Mouse (Mus musculus) MEL (cell line): ENCODE results near the gene Rerg. TPM values are rescaled to one million over a fixed set of nuclear protein-coding genes. Genes with fewer than 3 reads are reported as not detected.

Experiments
- DNase-seq: peaks from one replicate; pipeline ENCODE4 v3.0.0; 2011; ENCODE audit warnings: low read depth, low spot score
- H3K27ac ChIP-seq: 2 replicates; pipeline ENCODE4 v1.5.1; 2012; ENCODE audit warnings: low read depth, mild to moderate bottlenecking, control low read depth, low read length, moderate library complexity; ENCODE audit not compliant: control insufficient read depth
- H3K27me3 ChIP-seq, 2 experiments: fragments of 150-350 bp in 1 of 2; sonication (generic) in 1 of 2; 2 replicates each; pipeline ENCODE4 v1.6.1; 2012; ENCODE audit warnings: low read length in 2 of 2, mild to moderate bottlenecking in 2 of 2, improper control_type of control experiment in 1 of 2, moderate library complexity in 1 of 2; ENCODE audit not compliant: insufficient read depth in 2 of 2, control insufficient read depth in 1 of 2
- H3K36me3 ChIP-seq, 2 experiments: 2 replicates each; pipeline ENCODE4 v1.6.1; 2012 to 2014; ENCODE audit warnings: low read length in 2 of 2, improper control_type of control experiment in 1 of 2, inconsistent platforms in 1 of 2, mild to moderate bottlenecking in 1 of 2; ENCODE audit not compliant: insufficient read depth in 2 of 2, control insufficient read depth in 1 of 2
- H3K4me1 ChIP-seq, 2 experiments: fragments of 150-350 bp in 1 of 2; sonication (generic) in 1 of 2; 2 replicates each; pipeline ENCODE4 v1.6.1; 2012; ENCODE audit warnings: low read length in 2 of 2, improper control_type of control experiment in 1 of 2, mild to moderate bottlenecking in 1 of 2; ENCODE audit not compliant: insufficient read depth in 2 of 2, control insufficient read depth in 1 of 2
- H3K4me3 ChIP-seq, 2 experiments: fragments of 150-350 bp in 1 of 2; sonication (generic) in 1 of 2; 2 replicates each; pipeline ENCODE4 v1.5.1; 2012; ENCODE audit warnings: low read depth in 2 of 2, low read length in 2 of 2, mild to moderate bottlenecking in 2 of 2, moderate library complexity in 2 of 2, control low read depth in 1 of 2, improper control_type of control experiment in 1 of 2; ENCODE audit not compliant: control insufficient read depth in 1 of 2, insufficient read depth in 1 of 2
- H3K79me2 ChIP-seq: 2 replicates; pipeline ENCODE4 v1.6.1; 2012; ENCODE audit warnings: mild to moderate bottlenecking, low read length, moderate library complexity; ENCODE audit not compliant: control insufficient read depth, poor library complexity, insufficient read depth
- H3K9ac ChIP-seq: 2 replicates; pipeline ENCODE4 v1.6.1; 2012; ENCODE audit warnings: low read depth, mild to moderate bottlenecking, control low read depth, low read length, moderate library complexity; ENCODE audit not compliant: control insufficient read depth, poor library complexity, severe bottlenecking
- H3K9me3 ChIP-seq: fragments of 150-350 bp; sonication (generic); replicated peaks from 2 replicates; pipeline ENCODE4 v1.6.1; 2012; ENCODE audit warnings: mild to moderate bottlenecking, low read length, improper control_type of control experiment, moderate library complexity; ENCODE audit not compliant: insufficient read depth
- CHD2 ChIP-seq: IDR thresholded peaks from 2 replicates; pipeline ENCODE4 v1.6.1; 2011; ENCODE audit warnings: low read length, improper control_type of control experiment
- CTCF ChIP-seq, 3 experiments: IDR thresholded peaks in 2 of 3; conservative IDR thresholded peaks in 1 of 3; 2 replicates each; pipeline ENCODE4 v1.5.1; 2011 to 2012; ENCODE audit warnings: low read length in 3 of 3, low read depth in 2 of 3, mild to moderate bottlenecking in 2 of 3, improper control_type of control experiment in 1 of 3, inconsistent platforms in 1 of 3, mixed read lengths in 1 of 3, moderate library complexity in 1 of 3; ENCODE audit not compliant: control insufficient read depth in 1 of 3, insufficient read depth in 1 of 3, poor library complexity in 1 of 3, severe bottlenecking in 1 of 3
- E2F4 ChIP-seq: IDR thresholded peaks from 2 replicates; pipeline ENCODE4 v1.6.1; 2011; ENCODE audit warnings: low read depth, low read length, improper control_type of control experiment, borderline replicate concordance
- ELF1 ChIP-seq: IDR thresholded peaks from 2 replicates; pipeline ENCODE4 v1.6.1; 2014; ENCODE audit warnings: low read depth, mild to moderate bottlenecking, inconsistent platforms, low read length, improper control_type of control experiment, moderate library complexity
- ETS1 ChIP-seq: IDR thresholded peaks from 2 replicates; pipeline ENCODE4 v1.6.1; 2012; ENCODE audit warnings: low read depth, mild to moderate bottlenecking, inconsistent platforms, low read length, improper control_type of control experiment, moderate library complexity
- GATA1 ChIP-seq: IDR thresholded peaks from 2 replicates; pipeline ENCODE4 v1.6.1; 2011; ENCODE audit warnings: low read depth, low read length, improper control_type of control experiment
- KAT2A ChIP-seq: conservative IDR thresholded peaks from 2 replicates; pipeline ENCODE4 v1.6.1; 2012; ENCODE audit warnings: low read depth, low read length, improper control_type of control experiment, inconsistent platforms
- MAX ChIP-seq: IDR thresholded peaks from 2 replicates; pipeline ENCODE4 v1.6.1; 2011; ENCODE audit warnings: low read length, improper control_type of control experiment
- MAZ ChIP-seq: IDR thresholded peaks from 2 replicates; pipeline ENCODE4 v1.6.1; 2012; ENCODE audit warnings: low read depth, mild to moderate bottlenecking, inconsistent platforms, low read length, improper control_type of control experiment
- NELFE ChIP-seq: IDR thresholded peaks from 2 replicates; pipeline ENCODE4 v1.6.1; 2011; ENCODE audit warnings: low read depth, low read length, improper control_type of control experiment
- NRF1 ChIP-seq: IDR thresholded peaks from 2 replicates; pipeline ENCODE4 v1.6.1; 2014; ENCODE audit warnings: low read depth, mild to moderate bottlenecking, inconsistent platforms, low read length, improper control_type of control experiment, moderate library complexity; ENCODE audit not compliant: poor library complexity, insufficient read depth, severe bottlenecking
- POLR2AphosphoS5 ChIP-seq: IDR thresholded peaks from 2 replicates; pipeline ENCODE4 v1.6.1; 2012; ENCODE audit warnings: low read depth, borderline replicate concordance, mild to moderate bottlenecking, inconsistent platforms, low read length, moderate library complexity, mixed read lengths
- RAD21 ChIP-seq: IDR thresholded peaks from 2 replicates; pipeline ENCODE4 v1.6.1; 2011; ENCODE audit warnings: mild to moderate bottlenecking, low read depth, low read length, improper control_type of control experiment
- SMC3 ChIP-seq: IDR thresholded peaks from 2 replicates; pipeline ENCODE4 v1.6.1; 2011; ENCODE audit warnings: low read depth, low read length, improper control_type of control experiment
- TAL1 ChIP-seq: IDR thresholded peaks from 2 replicates; pipeline ENCODE4 v1.6.1; 2012; ENCODE audit warnings: mild to moderate bottlenecking, inconsistent platforms, low read length, moderate library complexity, mixed read lengths
- TBP ChIP-seq: IDR thresholded peaks from 2 replicates; pipeline ENCODE4 v1.8.0; 2011; ENCODE audit warnings: low read depth, low read length, improper control_type of control experiment
- ZC3H11A ChIP-seq: IDR thresholded peaks from 2 replicates; pipeline ENCODE4 v1.6.1; 2012; ENCODE audit warnings: low read depth, mild to moderate bottlenecking, inconsistent platforms, low read length, improper control_type of control experiment
- ZKSCAN1 ChIP-seq: IDR thresholded peaks from 2 replicates; pipeline ENCODE4 v1.6.1; 2012; ENCODE audit warnings: low read depth, mild to moderate bottlenecking, inconsistent platforms, low read length, improper control_type of control experiment, moderate library complexity
- ZNF384 ChIP-seq: IDR thresholded peaks from 2 replicates; pipeline ENCODE4 v1.6.1; 2012; ENCODE audit warnings: low read depth, mild to moderate bottlenecking, inconsistent platforms, low read length, improper control_type of control experiment
- polyA plus RNA-seq, 2 experiments: library from polyadenylated mRNA; stranded (reverse) in 1 of 2; unstranded in 1 of 2; fragments of >175 nt in 1 of 2; fragments of >200 nt in 1 of 2; gene quantifications; 2 replicates each; pipeline versions ENCODE4 v1.2.1 to v1.2.4; 2012; ENCODE audit warnings: low replicate concordance in 2 of 2, low read depth in 1 of 2; ENCODE audit not compliant: insufficient read length in 2 of 2, insufficient read depth in 1 of 2, missing spikeins in 1 of 2
- total RNA-seq: library from RNA; depleted of rRNA; stranded (reverse); fragments of 300-350 nt; gene quantifications from 2 replicates; pipeline ENCODE4 v1.2.3, GENCODE M21; 2012

Rerg gene
- total and polyA plus RNA-seq, 3 experiments: not detected

GRCm38 (mm10) chr6:137169171-137169968, 927 bp downstream of the Rerg start:
- no peak for DNase-seq
- H3K4me3 ChIP-seq: no peak overlapping the region
- no peak overlapping the region for H3K27ac ChIP-seq
- no peaks in the 10 kb centered on the region for H3K79me2 ChIP-seq
- TF ChIP-seq KAT2A (no peak), CTCF (IDR thresholded peaks at IDR 0.05 in 2 of 3, conservative IDR thresholded peaks at IDR 0.05 in 1 of 3; ENCODE audit: control insufficient read depth in 1 of 3, insufficient read depth in 1 of 3, low read depth in 2 of 3, low read length in 3 of 3, poor library complexity in 1 of 3, severe bottlenecking in 1 of 3) (0 out of 6 replicates have a peak, but pooled peaks of 1 of the 3 experiments have one; percentile 4)
- H3K9me3 ChIP-seq: no peaks in the 10 kb centered on the region
- no peaks in the 10 kb centered on the region for H3K4me1 ChIP-seq
- no peaks in the 10 kb centered on the region for H3K36me3 ChIP-seq
- no peak overlapping the region for H3K9ac ChIP-seq
- no peaks in the 10 kb centered on the region for H3K27me3 ChIP-seq

- DNase-seq: no peak
- TF ChIP-seq GATA1: no peak
- no peak for TF ChIP-seq RAD21
- TF ChIP-seq ETS1: no peak
- TF ChIP-seq E2F4: no peak
- no peak for TF ChIP-seq CHD2
- TF ChIP-seq ELF1: no peak
- no peak for TF ChIP-seq SMC3
- no peak for TF ChIP-seq ZKSCAN1
- TF ChIP-seq TBP: no peak
- TF ChIP-seq NELFE: no peak
- TF ChIP-seq MAX: no peak
- TF ChIP-seq ZNF384: no peak
- no peak for TF ChIP-seq TAL1
- TF ChIP-seq ZC3H11A: no peak
- no peak for TF ChIP-seq NRF1
- no peak for TF ChIP-seq POLR2AphosphoS5
- TF ChIP-seq MAZ: no peak
- Histone ChIP-seq H3K27ac (no peak overlapping the region), H3K27me3 (no peaks in the 10 kb centered on the region), H3K9me3 (no peaks in the 10 kb centered on the region), H3K36me3 (no peaks in the 10 kb centered on the region), H3K4me3 (no peak overlapping the region), H3K4me1 (no peaks in the 10 kb centered on the region), H3K79me2 (no peaks in the 10 kb centered on the region), H3K9ac (no peak overlapping the region)
Observed at GRCm38 (mm10) chr6:137166843-137167242, 3.5 kb downstream of the Rerg start.
